Comparison of ENCODE assay signal across 16 mouse cellular contexts in the genomic region with DNA sequence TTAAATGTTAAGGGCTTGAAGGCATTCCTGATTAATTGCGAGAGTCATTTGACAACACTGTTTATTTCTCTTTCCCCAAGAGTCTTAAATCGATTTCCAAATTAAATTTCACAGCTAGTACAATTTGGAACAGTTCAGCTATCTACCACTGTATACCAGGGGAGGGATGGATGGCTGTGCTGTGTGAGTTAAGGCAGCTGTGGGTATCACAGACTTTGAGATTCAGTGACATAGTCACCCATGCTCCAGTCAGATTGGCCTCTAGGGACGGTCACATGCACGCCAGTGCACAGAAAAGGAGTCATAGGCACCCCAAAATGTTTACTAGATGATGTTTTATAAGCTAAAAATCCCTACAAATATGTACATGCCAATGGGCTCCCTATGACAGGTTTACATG.
"Had no signal": no experiment of that assay in that cellular context is flagged by ENCODE, and none has a peak within 500 bp of the region (broad histone marks: within the 10 kb centered on the region; RNA-seq: fewer than 3 reads in every experiment).

No protein-coding gene starts in this region.

- H3K4me1 ChIP-seq: neural tube, embryonic 13.5 days; neural tube, embryonic 15.5 days; stomach, embryonic 15.5 days had no signal

- H3K4me3 ChIP-seq: neural tube, embryonic 13.5 days; neural tube, embryonic 15.5 days; stomach, embryonic 15.5 days had no signal

- H3K9ac ChIP-seq: neural tube, embryonic 13.5 days; neural tube, embryonic 15.5 days; stomach, embryonic 15.5 days had no signal

- H3K27me3 ChIP-seq: neural tube, embryonic 13.5 days; neural tube, embryonic 15.5 days; stomach, embryonic 15.5 days had no signal

- H3K36me3 ChIP-seq: neural tube, embryonic 13.5 days; stomach, embryonic 15.5 days had no signal

- H3K9me3 ChIP-seq: neural tube, embryonic 13.5 days; neural tube, embryonic 15.5 days; stomach, embryonic 15.5 days had no signal

- DNase-seq: retina, postnatal 1 day; right cerebral cortex, adult 18-20 months; right cerebral cortex, postnatal 14 days; right cerebral cortex, postnatal 25 days; right cerebral cortex, postnatal 4 days; spleen, adult 18-20 months; thymus, adult 18-20 months; thymus, adult 2 months; thymus, postnatal 14 days; thymus, postnatal 25 days; thymus, postnatal 36 days; thymus, postnatal 4 days had no signal

- H3K27ac ChIP-seq: neural tube, embryonic 13.5 days; neural tube, embryonic 15.5 days; stomach, embryonic 15.5 days; stomach, postnatal 0 days had no signal

- H3K4me2 ChIP-seq: neural tube, embryonic 13.5 days; neural tube, embryonic 15.5 days; stomach, embryonic 15.5 days had no signal
